Mouse (Mus musculus): ENCODE measurements around the gene Tnfrsf13b. TPM values are rescaled to one million over a fixed set of nuclear protein-coding genes. Genes with fewer than 3 reads are reported as not detected.
"Not testable (repeated sequence)": the region's sequence is repeated elsewhere in the genome, so short reads cannot be mapped to it uniquely, and the experiment has no call there.

Gene Tnfrsf13b
- total RNA-seq, 2 experiments from 2014 or later = 0.67 to 0.79 TPM

GRCm38 (mm10) chr11:61125970-61126369 lies 585 bp upstream of the Tnfrsf13b start:
- DNase-seq (ENCODE audit: low spot score in 2 of 2) = no peak

- DNase-seq (ENCODE audit: low spot score in 2 of 2) = no peak
Measured at GRCm38 (mm10) chr11:61127421-61128055, 983 bp downstream of the Tnfrsf13b start.

GRCm38 (mm10) chr11:61129305-61129704 lies 2.8 kb downstream of the Tnfrsf13b start:
- no peak for DNase-seq (ENCODE audit: low spot score in 2 of 2)

- DNase-seq (ENCODE audit: low spot score in 2 of 2) = not testable (repeated sequence)
Measured at GRCm38 (mm10) chr11:61130646-61131045, 4.1 kb downstream of the Tnfrsf13b start.

GRCm38 (mm10) chr11:61132943-61133342 lies 6.4 kb downstream of the Tnfrsf13b start:
- no peak for DNase-seq (ENCODE audit: low spot score in 2 of 2)

- DNase-seq (ENCODE audit: low spot score in 2 of 2) = no peak
Measured at GRCm38 (mm10) chr11:61141693-61142092, 15.1 kb downstream of the Tnfrsf13b start.

- no peak for DNase-seq (ENCODE audit: low spot score in 2 of 2)
Measured at GRCm38 (mm10) chr11:61142262-61142661, 15.7 kb downstream of the Tnfrsf13b start.

GRCm38 (mm10) chr11:61142941-61143530 lies 16.5 kb downstream of the Tnfrsf13b start:
- DNase-seq (ENCODE audit: low spot score in 2 of 2) = no peak

GRCm38 (mm10) chr11:61143564-61144469 lies 17.3 kb downstream of the Tnfrsf13b start:
- DNase-seq (ENCODE audit: low spot score in 2 of 2) = no peak

- no peak for DNase-seq (ENCODE audit: low spot score in 2 of 2)
Measured at GRCm38 (mm10) chr11:61145551-61145950, 19.0 kb downstream of the Tnfrsf13b start.

GRCm38 (mm10) chr11:61146645-61147299 lies 20.2 kb downstream of the Tnfrsf13b start:
- DNase-seq (ENCODE audit: low spot score in 2 of 2) = no peak

- DNase-seq (ENCODE audit: low spot score in 2 of 2) = peak in 1 of 2 experiments; percentile 44
Measured at GRCm38 (mm10) chr11:61147300-61147683, 20.7 kb downstream of the Tnfrsf13b start.

- peak in 1 of 2 experiments; percentile 44 for DNase-seq (ENCODE audit: low spot score in 2 of 2)
Measured at GRCm38 (mm10) chr11:61150233-61151001, 23.9 kb downstream of the Tnfrsf13b start.

GRCm38 (mm10) chr11:61155727-61156126 lies 29.2 kb downstream of the Tnfrsf13b start:
- DNase-seq (ENCODE audit: low spot score in 2 of 2) = peak; percentile 63 to 83

GRCm38 (mm10) chr11:61158141-61158540 lies 31.6 kb downstream of the Tnfrsf13b start:
- DNase-seq (ENCODE audit: low spot score in 2 of 2) = no peak

- DNase-seq (ENCODE audit: low spot score in 2 of 2) = no peak
Measured at GRCm38 (mm10) chr11:61159796-61160732, 33.5 kb downstream of the Tnfrsf13b start.

- no peak for DNase-seq (ENCODE audit: low spot score in 2 of 2)
Measured at GRCm38 (mm10) chr11:61161121-61161520, 34.6 kb downstream of the Tnfrsf13b start.

- DNase-seq (ENCODE audit: low spot score in 2 of 2) = no peak
Measured at GRCm38 (mm10) chr11:61162776-61163175, 36.2 kb downstream of the Tnfrsf13b start.

GRCm38 (mm10) chr11:61163341-61163740 lies 36.8 kb downstream of the Tnfrsf13b start:
- DNase-seq (ENCODE audit: low spot score in 2 of 2) = no peak
